Mouse (Mus musculus): ENCODE results near the gene Sox6. TPM values are rescaled to one million over a fixed set of nuclear protein-coding genes. Genes with fewer than 3 reads are reported as not detected.

Gene Sox6
- polyA plus RNA-seq, 1 experiment from 2014 or later = 62.9 TPM

GRCm38 (mm10) chr7:115540261-115540660, 498.3 kb downstream of the Sox6 start:
- WGBS (ENCODE audit: insufficient replicate concordance) = 46% methylated on average over 2 of the region's 2 CpGs
- DNase-seq = no peak
- Histone ChIP-seq H3K4me3 (replicated peaks) (no peak overlapping the region), H3K4me2 (no peak overlapping the region), H3K27ac (no peak overlapping the region), H3K4me1 (replicated peaks) (no peaks in the 10 kb centered on the region), H3K27me3 (no peaks in the 10 kb centered on the region), H3K9me3 (replicated peaks) (no peaks in the 10 kb centered on the region), H3K9ac (no peak overlapping the region), H3K36me3 (peaks cover 74% of the 10 kb centered on the region)
- ATAC-seq (ENCODE audit: low read depth) = no peak

GRCm38 (mm10) chr7:115539003-115539402, 499.6 kb downstream of the Sox6 start:
- H3K4me1 ChIP-seq (replicated peaks) = no peaks in the 10 kb centered on the region
- no peak overlapping the region for H3K27ac ChIP-seq
- no peak overlapping the region for H3K9ac ChIP-seq
- H3K4me2 ChIP-seq = no peak overlapping the region
- DNase-seq = no peak
- no peak overlapping the region for H3K4me3 ChIP-seq (replicated peaks)
- 22% methylated on average over 9 of the region's 9 CpGs for WGBS (ENCODE audit: insufficient replicate concordance)
- H3K36me3 ChIP-seq = peaks cover 69% of the 10 kb centered on the region
- H3K9me3 ChIP-seq (replicated peaks) = no peaks in the 10 kb centered on the region
- H3K27me3 ChIP-seq = no peaks in the 10 kb centered on the region
- ATAC-seq (ENCODE audit: low read depth) = no peak

- WGBS (ENCODE audit: insufficient replicate concordance) = 95% methylated on average over 3 of the region's 3 CpGs
- no peaks in the 10 kb centered on the region for H3K27me3 ChIP-seq
- no peak overlapping the region for H3K9ac ChIP-seq
- H3K4me3 ChIP-seq (replicated peaks) = no peak overlapping the region
- H3K9me3 ChIP-seq (replicated peaks) = no peaks in the 10 kb centered on the region
- H3K4me1 ChIP-seq (replicated peaks) = no peaks in the 10 kb centered on the region
- DNase-seq (no peak), ATAC-seq (ENCODE audit: low read depth) (no peak)
- no peak overlapping the region for H3K27ac ChIP-seq
- H3K4me2 ChIP-seq = no peak overlapping the region
- H3K36me3 ChIP-seq = peaks cover 58% of the 10 kb centered on the region
These were observed 501.0 kb downstream of the Sox6 start for GRCm38 (mm10) chr7:115537636-115538035.

- 73% methylated on average over 3 of the region's 3 CpGs for WGBS (ENCODE audit: insufficient replicate concordance)
- Histone ChIP-seq H3K9me3 (replicated peaks) (no peaks in the 10 kb centered on the region), H3K4me2 (no peak overlapping the region), H3K27me3 (no peaks in the 10 kb centered on the region), H3K27ac (no peak overlapping the region), H3K36me3 (peaks cover 47% of the 10 kb centered on the region), H3K9ac (no peak overlapping the region), H3K4me1 (replicated peaks) (no peaks in the 10 kb centered on the region), H3K4me3 (replicated peaks) (no peak overlapping the region)
- ATAC-seq (ENCODE audit: low read depth) (no peak), DNase-seq (no peak)
These were observed 502.1 kb downstream of the Sox6 start for GRCm38 (mm10) chr7:115536521-115536920.

GRCm38 (mm10) chr7:115531875-115532274, 506.7 kb downstream of the Sox6 start:
- Histone ChIP-seq H3K9me3 (replicated peaks) (no peaks in the 10 kb centered on the region), H3K4me3 (replicated peaks) (no peak overlapping the region), H3K9ac (no peak overlapping the region), H3K27ac (no peak overlapping the region), H3K4me2 (no peak overlapping the region), H3K27me3 (no peaks in the 10 kb centered on the region), H3K36me3 (0 out of 2 replicates have a peak, but pooled peaks cover 12% of the 10 kb centered on the region), H3K4me1 (replicated peaks) (no peaks in the 10 kb centered on the region)
- DNase-seq = no peak
- 63% methylated on average over 1 of the region's 1 CpGs for WGBS (ENCODE audit: insufficient replicate concordance)
- ATAC-seq (ENCODE audit: low read depth) = no peak

- Histone ChIP-seq H3K27me3 (no peaks in the 10 kb centered on the region), H3K4me2 (no peak overlapping the region), H3K9ac (no peak overlapping the region), H3K36me3 (0 out of 2 replicates have a peak, but pooled peaks cover 7% of the 10 kb centered on the region), H3K27ac (no peak overlapping the region), H3K4me3 (replicated peaks) (no peak overlapping the region), H3K9me3 (replicated peaks) (no peaks in the 10 kb centered on the region), H3K4me1 (replicated peaks) (no peaks in the 10 kb centered on the region)
- DNase-seq = no peak
- ATAC-seq (ENCODE audit: low read depth) = no peak
- WGBS (ENCODE audit: insufficient replicate concordance) = 14% methylated on average over 2 of the region's 2 CpGs
These were observed 507.4 kb downstream of the Sox6 start for GRCm38 (mm10) chr7:115531217-115531616.

- Histone ChIP-seq H3K9me3 (replicated peaks) (no peaks in the 10 kb centered on the region), H3K36me3 (0 out of 2 replicates have a peak, but pooled peaks cover under 1% of the 10 kb centered on the region), H3K9ac (no peak overlapping the region), H3K4me1 (replicated peaks) (no peaks in the 10 kb centered on the region), H3K27me3 (no peaks in the 10 kb centered on the region), H3K4me2 (no peak overlapping the region), H3K4me3 (replicated peaks) (no peak overlapping the region), H3K27ac (no peak overlapping the region)
- DNase-seq (no peak), ATAC-seq (ENCODE audit: low read depth) (no peak)
- WGBS (ENCODE audit: insufficient replicate concordance) = 87% methylated on average over 1 of the region's 1 CpGs
These were observed 520.9 kb downstream of the Sox6 start for GRCm38 (mm10) chr7:115517701-115518100.

GRCm38 (mm10) chr7:115513681-115514080, 524.9 kb downstream of the Sox6 start:
- ATAC-seq (ENCODE audit: low read depth) (no peak), DNase-seq (no peak)
- WGBS (ENCODE audit: insufficient replicate concordance) = 94% methylated on average over 8 of the region's 8 CpGs
- Histone ChIP-seq H3K4me3 (replicated peaks) (no peak overlapping the region), H3K27me3 (no peaks in the 10 kb centered on the region), H3K4me2 (no peak overlapping the region), H3K9me3 (replicated peaks) (no peaks in the 10 kb centered on the region), H3K27ac (no peak overlapping the region), H3K36me3 (peaks cover 18% of the 10 kb centered on the region), H3K4me1 (replicated peaks) (no peaks in the 10 kb centered on the region), H3K9ac (no peak overlapping the region)

- no peaks in the 10 kb centered on the region for H3K4me1 ChIP-seq (replicated peaks)
- ATAC-seq (ENCODE audit: low read depth) (no peak), DNase-seq (no peak)
- H3K9me3 ChIP-seq (replicated peaks) = no peaks in the 10 kb centered on the region
- no peak overlapping the region for H3K27ac ChIP-seq
- H3K36me3 ChIP-seq = peaks cover 27% of the 10 kb centered on the region
- no peak overlapping the region for H3K4me2 ChIP-seq
- no peaks in the 10 kb centered on the region for H3K27me3 ChIP-seq
- H3K9ac ChIP-seq = no peak overlapping the region
- 72% methylated on average over 10 of the region's 10 CpGs for WGBS (ENCODE audit: insufficient replicate concordance)
- H3K4me3 ChIP-seq (replicated peaks) = no peak overlapping the region
These were observed 526.8 kb downstream of the Sox6 start for GRCm38 (mm10) chr7:115511777-115512176.

- Histone ChIP-seq H3K4me3 (replicated peaks) (no peak overlapping the region), H3K9ac (no peak overlapping the region), H3K4me2 (no peak overlapping the region), H3K4me1 (replicated peaks) (no peaks in the 10 kb centered on the region), H3K27me3 (no peaks in the 10 kb centered on the region), H3K27ac (no peak overlapping the region), H3K36me3 (peaks cover 27% of the 10 kb centered on the region), H3K9me3 (replicated peaks) (no peaks in the 10 kb centered on the region)
- DNase-seq = no peak
- ATAC-seq (ENCODE audit: low read depth) = no peak
- 81% methylated on average over 5 of the region's 5 CpGs for WGBS (ENCODE audit: insufficient replicate concordance)
These were observed 527.5 kb downstream of the Sox6 start for GRCm38 (mm10) chr7:115511091-115511490.

GRCm38 (mm10) chr7:115510045-115510444, 528.6 kb downstream of the Sox6 start:
- H3K9ac ChIP-seq = no peak overlapping the region
- no peak overlapping the region for H3K27ac ChIP-seq
- ATAC-seq (ENCODE audit: low read depth) (no peak), DNase-seq (no peak)
- 87% methylated on average over 5 of the region's 5 CpGs for WGBS (ENCODE audit: insufficient replicate concordance)
- H3K9me3 ChIP-seq (replicated peaks) = no peaks in the 10 kb centered on the region
- H3K4me1 ChIP-seq (replicated peaks) = no peaks in the 10 kb centered on the region
- no peaks in the 10 kb centered on the region for H3K27me3 ChIP-seq
- peaks cover 27% of the 10 kb centered on the region for H3K36me3 ChIP-seq
- no peak overlapping the region for H3K4me2 ChIP-seq
- no peak overlapping the region for H3K4me3 ChIP-seq (replicated peaks)

- no peak overlapping the region for H3K27ac ChIP-seq
- H3K27me3 ChIP-seq = no peaks in the 10 kb centered on the region
- H3K4me1 ChIP-seq (replicated peaks) = no peaks in the 10 kb centered on the region
- H3K4me2 ChIP-seq = no peak overlapping the region
- peaks cover 28% of the 10 kb centered on the region for H3K36me3 ChIP-seq
- DNase-seq = no peak
- H3K9ac ChIP-seq = no peak overlapping the region
- ATAC-seq (ENCODE audit: low read depth) = no peak
- H3K4me3 ChIP-seq (replicated peaks) = no peak overlapping the region
- no peaks in the 10 kb centered on the region for H3K9me3 ChIP-seq (replicated peaks)
- 85% methylated on average over 6 of the region's 6 CpGs for WGBS (ENCODE audit: insufficient replicate concordance)
These were observed 532.2 kb downstream of the Sox6 start for GRCm38 (mm10) chr7:115506385-115506784.

Data from liver, embryonic 13.5 days (tissue).